Mouse (Mus musculus) ES-Bruce4 (cell line): ENCODE results near the gene Trip11. TPM values are rescaled to one million over a fixed set of nuclear protein-coding genes. Genes with fewer than 3 reads are reported as not detected.

ENCODE experiments used
- H3K27ac ChIP-seq: 2 replicates; pipeline ENCODE4 v1.5.1; 2012; ENCODE audit warnings: low read length, inconsistent platforms; ENCODE audit not compliant: insufficient read depth
- H3K27me3 ChIP-seq: 2 replicates; pipeline ENCODE4 v1.6.1; 2012; ENCODE audit warnings: mild to moderate bottlenecking, low read length, inconsistent platforms; ENCODE audit not compliant: control insufficient read depth, poor library complexity, insufficient read depth, severe bottlenecking
- H3K36me3 ChIP-seq: 2 replicates; pipeline ENCODE4 v1.6.1; 2012; ENCODE audit warnings: inconsistent platforms, mild to moderate bottlenecking, low read length, moderate library complexity; ENCODE audit not compliant: control insufficient read depth, poor library complexity, insufficient read depth, severe bottlenecking
- H3K4me1 ChIP-seq: one replicate; pipeline ENCODE4 v1.8.1; 2011; ENCODE audit warnings: low read length; ENCODE audit not compliant: control insufficient read depth, insufficient read depth
- H3K4me3 ChIP-seq: 2 replicates; pipeline ENCODE4 v1.5.1; 2011; ENCODE audit warnings: low read depth, mild to moderate bottlenecking, low read length
- H3K9ac ChIP-seq: 2 replicates; pipeline ENCODE4 v1.6.1; 2012; ENCODE audit warnings: low read depth, mild to moderate bottlenecking, inconsistent platforms; ENCODE audit not compliant: poor library complexity, severe bottlenecking
- H3K9me3 ChIP-seq: replicated peaks from 2 replicates; pipeline ENCODE4 v1.6.1; 2012; ENCODE audit warnings: mild to moderate bottlenecking, low read length, inconsistent platforms; ENCODE audit not compliant: control insufficient read depth, poor library complexity, insufficient read depth, severe bottlenecking
- CTCF ChIP-seq: IDR thresholded peaks from one replicate; pipeline ENCODE4 v1.8.1; 2011; ENCODE audit warnings: low read depth, low read length
- EP300 ChIP-seq: IDR thresholded peaks from 2 replicates; pipeline ENCODE4 v1.6.1; 2011; ENCODE audit warnings: low read depth, low read length; ENCODE audit not compliant: insufficient read depth
- POLR2A ChIP-seq: IDR thresholded peaks from one replicate; pipeline ENCODE4 v1.8.1; 2011; ENCODE audit warnings: low read length; ENCODE audit not compliant: insufficient read depth
- polyA plus RNA-seq: library from polyadenylated mRNA; stranded (reverse); fragments of >200 nt; gene quantifications from 2 replicates; pipeline ENCODE4 v1.2.4, GENCODE M21; 2011; ENCODE audit warnings: low read depth; ENCODE audit not compliant: missing spikeins, insufficient read depth, insufficient read length

Gene Trip11
- polyA plus RNA-seq, 1 experiment: 23.7 TPM

GRCm38 (mm10) chr12:101789767-101790166 is 123.3 kb downstream of the Trip11 start:
- no peak for TF ChIP-seq POLR2A
- Histone ChIP-seq H3K27me3 (no peaks in the 10 kb centered on the region), H3K4me1 (no peaks in the 10 kb centered on the region), H3K9ac (no peak overlapping the region), H3K27ac (no peak overlapping the region), H3K36me3 (no peaks in the 10 kb centered on the region), H3K4me3 (no peak overlapping the region), H3K9me3 (no peaks in the 10 kb centered on the region)

- Histone ChIP-seq H3K27me3 (no peaks in the 10 kb centered on the region), H3K36me3 (no peaks in the 10 kb centered on the region), H3K4me1 (no peaks in the 10 kb centered on the region), H3K9ac (no peak overlapping the region), H3K9me3 (no peaks in the 10 kb centered on the region), H3K27ac (no peak overlapping the region), H3K4me3 (no peak overlapping the region)
- no peak for TF ChIP-seq EP300
- TF ChIP-seq CTCF: no peak
- TF ChIP-seq POLR2A: no peak
Measured at GRCm38 (mm10) chr12:101789250-101789649, 123.8 kb downstream of the Trip11 start.

Other genes with a start within 250 kb of the Trip11 start
- 4.4 and 5.0 TPM in 2 replicates for gene Tc2n, start 194.7 kb downstream of the Trip11 start, polyA plus RNA-seq
- 1.6 TPM in 2 replicates for gene Fbln5, start 94.2 kb downstream of the Trip11 start, polyA plus RNA-seq
- 28.1 and 34.9 TPM in 2 replicates for gene Atxn3, start 45.0 kb upstream of the Trip11 start, polyA plus RNA-seq
- gene Cpsf2, start 62.7 kb upstream of the Trip11 start, polyA plus RNA-seq: 35.8 and 39.1 TPM in 2 replicates
- not detected in 2 replicates for gene Slc24a4, start 215.5 kb upstream of the Trip11 start, polyA plus RNA-seq